Mouse (Mus musculus) bone marrow, adult 2 months (tissue): Measurements from ENCODE around the gene Pigu.

Experiments used
- CTCF ChIP-seq: fragments of 200-500 bp; IDR thresholded peaks from 2 replicates; pipeline ENCODE4 v1.5.1; 2011; ENCODE audit warnings: low read length, control low read depth; ENCODE audit not compliant: control insufficient read depth, insufficient read depth
- POLR2A ChIP-seq: fragments of 200-500 bp; IDR thresholded peaks from 2 replicates; pipeline ENCODE4 v1.6.1; 2011; ENCODE audit warnings: low read depth, mild to moderate bottlenecking, control low read depth, low read length, borderline replicate concordance; ENCODE audit not compliant: control insufficient read depth

DNA sequence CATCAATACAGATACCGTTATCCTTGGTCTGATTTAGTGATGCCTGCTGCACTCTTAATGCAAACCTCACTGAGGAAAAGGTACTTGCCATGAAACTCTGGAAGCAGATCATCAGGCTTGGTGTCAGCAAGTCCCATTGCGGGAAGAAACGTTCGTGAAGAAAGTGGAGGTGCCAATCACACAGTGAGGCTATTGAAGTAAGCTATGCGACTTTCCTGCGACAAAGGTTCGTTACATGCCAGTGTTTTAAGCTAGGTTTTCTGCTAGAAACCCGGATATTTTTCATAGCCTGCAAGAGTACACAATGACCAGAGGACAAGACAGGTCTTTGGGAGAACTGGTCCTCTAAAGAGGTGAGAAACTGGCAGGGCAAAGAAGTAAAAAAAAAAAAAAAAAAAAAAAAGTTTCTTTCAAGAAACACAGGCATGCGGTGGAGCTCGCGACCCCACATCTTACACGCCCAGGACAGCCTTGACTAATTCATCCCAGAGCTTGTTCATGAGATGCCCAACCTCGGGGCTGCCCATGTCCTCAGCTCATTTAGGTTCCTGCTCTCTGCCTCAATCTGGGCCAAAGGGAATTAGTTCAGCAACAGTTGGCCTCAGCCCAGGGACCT is 121.4 kb downstream of the Pigu start:
- TF ChIP-seq POLR2A (no peak), CTCF (no peak)
